Mouse (Mus musculus) liver, embryonic 12.5 days (tissue): ENCODE measurements at regions not wholly inside any gene's neighbourhood (a gene's known extent, or its start where the extent isn't known, plus 50 kb on each side); places are given as distances from the start of the nearest gene placed in this dataset.

Experiments
- ATAC-seq: fragments of 200-750 bp; cut with Nextera tagmentation; 2 replicates; pipeline ENCODE4 v1.8.0; 2017; ENCODE audit warnings: moderate number of reproducible peaks, mild to moderate bottlenecking, moderate library complexity
- H3K27ac ChIP-seq: fragments of 300-500 bp; sonication (generic); 2 replicates; pipeline ENCODE4 v1.5.1; 2016; ENCODE audit warnings: mild to moderate bottlenecking
- H3K27me3 ChIP-seq: fragments of 300-500 bp; sonication (generic); replicated peaks from 2 replicates; pipeline ENCODE4 v1.6.1; 2016; ENCODE audit warnings: mild to moderate bottlenecking, moderate library complexity
- H3K36me3 ChIP-seq: fragments of 300-500 bp; sonication (generic); 2 replicates; pipeline ENCODE4 v1.6.1; 2016; ENCODE audit warnings: mild to moderate bottlenecking, moderate library complexity
- H3K4me1 ChIP-seq: fragments of 300-500 bp; sonication (generic); 2 replicates; pipeline ENCODE4 v1.6.1; 2016
- H3K4me2 ChIP-seq: fragments of 300-500 bp; sonication (generic); 2 replicates; pipeline ENCODE4 v1.6.1; 2016; ENCODE audit warnings: mild to moderate bottlenecking, moderate library complexity
- H3K4me3 ChIP-seq: fragments of 300-500 bp; sonication (generic); 2 replicates; pipeline ENCODE4 v1.5.1; 2016; ENCODE audit warnings: mild to moderate bottlenecking, moderate library complexity
- H3K9ac ChIP-seq: fragments of 300-500 bp; sonication (generic); 2 replicates; pipeline ENCODE4 v1.6.1; 2016; ENCODE audit warnings: mild to moderate bottlenecking, moderate library complexity
- H3K9me3 ChIP-seq: fragments of 300-500 bp; sonication (generic); replicated peaks from 2 replicates; pipeline ENCODE4 v1.6.1; 2016; ENCODE audit warnings: mild to moderate bottlenecking, moderate library complexity
- WGBS: fragments of 180-500 bp; shearing (Covaris S2); methylation state at CpG from one replicate; pipeline ENCODE4 v1.1.7; 2016; ENCODE audit not compliant: insufficient replicate concordance; 5-methylcytosine and 5-hydroxymethylcytosine counted together

GRCm38 (mm10) chr10:123800067-123800691, 536.4 kb downstream of the Fam19a2 start:
- Histone ChIP-seq H3K27ac (no peak overlapping the region), H3K9ac (no peak overlapping the region), H3K9me3 (no peaks in the 10 kb centered on the region), H3K27me3 (no peaks in the 10 kb centered on the region), H3K4me1 (no peaks in the 10 kb centered on the region), H3K4me3 (no peak overlapping the region), H3K36me3 (no peaks in the 10 kb centered on the region), H3K4me2 (no peak overlapping the region)
- 61% methylated on average over 18 of the region's 18 CpGs for WGBS
- no peak for ATAC-seq

- 74% methylated on average over 17 of the region's 17 CpGs for WGBS
- H3K4me3 ChIP-seq, result no peak overlapping the region
- H3K9ac ChIP-seq, result no peak overlapping the region
- no peaks in the 10 kb centered on the region for H3K9me3 ChIP-seq
- H3K36me3 ChIP-seq, result no peaks in the 10 kb centered on the region
- no peaks in the 10 kb centered on the region for H3K27me3 ChIP-seq
- no peak overlapping the region for H3K27ac ChIP-seq
- ATAC-seq, result no peak
- no peak overlapping the region for H3K4me2 ChIP-seq
- no peaks in the 10 kb centered on the region for H3K4me1 ChIP-seq
Observed at GRCm38 (mm10) chr10:123800692-123801528, 537.1 kb downstream of the Fam19a2 start.

- Histone ChIP-seq H3K4me3 (no peak overlapping the region), H3K27ac (no peak overlapping the region), H3K27me3 (no peaks in the 10 kb centered on the region), H3K9ac (no peak overlapping the region), H3K36me3 (no peaks in the 10 kb centered on the region), H3K4me1 (no peaks in the 10 kb centered on the region), H3K4me2 (no peak overlapping the region), H3K9me3 (no peaks in the 10 kb centered on the region)
- 81% methylated on average over 9 of the region's 9 CpGs for WGBS
- no peak for ATAC-seq
Observed at GRCm38 (mm10) chr10:123810882-123811281, 547.1 kb downstream of the Fam19a2 start.

GRCm38 (mm10) chr10:123813142-123813541, 549.3 kb downstream of the Fam19a2 start:
- no peak overlapping the region for H3K9ac ChIP-seq
- ATAC-seq, result no peak
- H3K27ac ChIP-seq, result no peak overlapping the region
- no peaks in the 10 kb centered on the region for H3K9me3 ChIP-seq
- WGBS, result 55% methylated on average over 2 of the region's 2 CpGs
- H3K4me3 ChIP-seq, result no peak overlapping the region
- no peaks in the 10 kb centered on the region for H3K36me3 ChIP-seq
- no peak overlapping the region for H3K4me2 ChIP-seq
- H3K4me1 ChIP-seq, result no peaks in the 10 kb centered on the region
- H3K27me3 ChIP-seq, result no peaks in the 10 kb centered on the region

- Histone ChIP-seq H3K27me3 (no peaks in the 10 kb centered on the region), H3K9me3 (no peaks in the 10 kb centered on the region), H3K27ac (no peak overlapping the region), H3K36me3 (no peaks in the 10 kb centered on the region), H3K9ac (no peak overlapping the region), H3K4me3 (no peak overlapping the region), H3K4me1 (no peaks in the 10 kb centered on the region), H3K4me2 (no peak overlapping the region)
- 43% methylated on average over 13 of the region's 13 CpGs for WGBS
- no peak for ATAC-seq
Observed at GRCm38 (mm10) chr10:123840061-123840751, 576.4 kb downstream of the Fam19a2 start.

GRCm38 (mm10) chr10:123842141-123842540, 578.3 kb downstream of the Fam19a2 start:
- 71% methylated on average over 8 of the region's 8 CpGs for WGBS
- no peaks in the 10 kb centered on the region for H3K9me3 ChIP-seq

GRCm38 (mm10) chr10:123843604-123844003, 579.8 kb downstream of the Fam19a2 start:
- ATAC-seq, result no peak
- H3K4me3 ChIP-seq, result no peak overlapping the region
- 70% methylated on average over 4 of the region's 4 CpGs for WGBS
- no peak overlapping the region for H3K4me2 ChIP-seq
- H3K36me3 ChIP-seq, result no peaks in the 10 kb centered on the region
- H3K27ac ChIP-seq, result no peak overlapping the region
- H3K4me1 ChIP-seq, result no peaks in the 10 kb centered on the region
- H3K9ac ChIP-seq, result no peak overlapping the region
- H3K27me3 ChIP-seq, result no peaks in the 10 kb centered on the region
- no peaks in the 10 kb centered on the region for H3K9me3 ChIP-seq

More at GRCm38 (mm10) chr10:123842141-123842540, 578.3 kb downstream of the Fam19a2 start:
- Histone ChIP-seq H3K4me1 (no peaks in the 10 kb centered on the region), H3K36me3 (no peaks in the 10 kb centered on the region), H3K9ac (no peak overlapping the region), H3K4me2 (no peak overlapping the region), H3K27ac (no peak overlapping the region), H3K4me3 (no peak overlapping the region), H3K27me3 (no peaks in the 10 kb centered on the region)
- no peak for ATAC-seq

GRCm38 (mm10) chr10:123846631-123847030, 582.8 kb downstream of the Fam19a2 start:
- H3K4me3 ChIP-seq, result no peak overlapping the region
- peak; percentile 46; the same call in 1 of the 2 replicates for ATAC-seq
- WGBS, result 62% methylated on average over 8 of the region's 8 CpGs
- H3K27me3 ChIP-seq, result no peaks in the 10 kb centered on the region
- H3K36me3 ChIP-seq, result no peaks in the 10 kb centered on the region
- H3K9ac ChIP-seq, result no peak overlapping the region
- H3K27ac ChIP-seq, result no peak overlapping the region
- no peaks in the 10 kb centered on the region for H3K4me1 ChIP-seq
- H3K9me3 ChIP-seq, result no peaks in the 10 kb centered on the region
- no peak overlapping the region for H3K4me2 ChIP-seq

GRCm38 (mm10) chr10:123848564-123848963, 584.8 kb downstream of the Fam19a2 start:
- 58% methylated on average over 1 of the region's 1 CpGs for WGBS
- Histone ChIP-seq H3K27me3 (no peaks in the 10 kb centered on the region), H3K4me2 (no peak overlapping the region), H3K9me3 (no peaks in the 10 kb centered on the region), H3K4me1 (no peaks in the 10 kb centered on the region), H3K9ac (no peak overlapping the region), H3K4me3 (no peak overlapping the region), H3K36me3 (no peaks in the 10 kb centered on the region), H3K27ac (no peak overlapping the region)
- peak; percentile 44 for ATAC-seq

GRCm38 (mm10) chr10:123875459-123875858, 611.7 kb downstream of the Fam19a2 start:
- Histone ChIP-seq H3K4me2 (no peak overlapping the region), H3K9me3 (0 out of 2 replicates have a peak, but pooled peaks cover 4% of the 10 kb centered on the region), H3K4me1 (no peaks in the 10 kb centered on the region), H3K4me3 (no peak overlapping the region), H3K9ac (no peak overlapping the region), H3K36me3 (no peaks in the 10 kb centered on the region), H3K27me3 (no peaks in the 10 kb centered on the region), H3K27ac (no peak overlapping the region)
- 49% methylated on average over 3 of the region's 3 CpGs for WGBS
- ATAC-seq, result no peak

- 49% methylated on average over 5 of the region's 5 CpGs for WGBS
- Histone ChIP-seq H3K27ac (no peak overlapping the region), H3K9ac (no peak overlapping the region), H3K27me3 (no peaks in the 10 kb centered on the region), H3K36me3 (no peaks in the 10 kb centered on the region), H3K9me3 (no peaks in the 10 kb centered on the region), H3K4me1 (no peaks in the 10 kb centered on the region), H3K4me2 (no peak overlapping the region), H3K4me3 (no peak overlapping the region)
- no peak for ATAC-seq
Observed at GRCm38 (mm10) chr10:123875882-123876281, 612.1 kb downstream of the Fam19a2 start.

- no peak overlapping the region for H3K9ac ChIP-seq
- no peaks in the 10 kb centered on the region for H3K36me3 ChIP-seq
- peaks cover 4% of the 10 kb centered on the region for H3K9me3 ChIP-seq
- no peak for ATAC-seq
- H3K4me2 ChIP-seq, result no peak overlapping the region
- no peaks in the 10 kb centered on the region for H3K4me1 ChIP-seq
- H3K27me3 ChIP-seq, result no peaks in the 10 kb centered on the region
- H3K4me3 ChIP-seq, result no peak overlapping the region
- 61% methylated on average over 3 of the region's 3 CpGs for WGBS
- H3K27ac ChIP-seq, result no peak overlapping the region
Observed at GRCm38 (mm10) chr10:123888681-123889172, 624.9 kb downstream of the Fam19a2 start.
